Mouse (Mus musculus) lung, postnatal 10 days (tissue): ENCODE measurements around the gene Slc24a1.
A peak's percentile ranks its signal among the peaks of the same experiment; 100 is the strongest.
"Not testable (repeated sequence)": the region's sequence is repeated elsewhere in the genome, so short reads cannot be mapped to it uniquely, and the experiment has no call there.

Experiments used
- DNase-seq: peaks from one replicate; pipeline ENCODE4 v3.0.0; 2021

Gene Slc24a1

DNA sequence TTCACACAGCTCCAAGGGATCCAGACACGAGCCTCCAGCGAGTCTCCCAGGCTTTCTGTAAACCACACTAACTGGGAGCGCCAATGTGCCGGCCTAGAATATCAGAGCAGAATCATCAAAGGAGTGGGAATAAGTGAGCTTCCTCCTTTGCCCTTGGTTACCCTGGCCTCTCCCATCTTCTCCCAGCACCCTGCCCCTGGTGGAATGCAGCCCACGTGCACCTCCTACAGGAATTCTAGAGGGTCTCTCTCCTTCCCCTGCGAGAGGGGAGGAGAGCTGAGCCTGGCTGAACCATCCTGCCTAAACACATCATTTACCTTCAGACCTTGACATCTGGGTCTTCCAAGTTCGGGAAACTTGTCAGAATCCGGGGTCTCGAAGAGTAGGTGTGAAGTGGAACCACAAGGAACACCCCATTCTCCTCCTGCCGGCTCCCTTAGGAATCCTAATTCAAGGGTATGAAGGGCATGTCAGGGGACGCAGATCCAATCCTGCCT is at the start of gene Slc24a1:
TSS of gene Slc24a1 (minus strand) at position 447 of the 497 bp plus-strand sequence.
- no peak for DNase-seq

DNA sequence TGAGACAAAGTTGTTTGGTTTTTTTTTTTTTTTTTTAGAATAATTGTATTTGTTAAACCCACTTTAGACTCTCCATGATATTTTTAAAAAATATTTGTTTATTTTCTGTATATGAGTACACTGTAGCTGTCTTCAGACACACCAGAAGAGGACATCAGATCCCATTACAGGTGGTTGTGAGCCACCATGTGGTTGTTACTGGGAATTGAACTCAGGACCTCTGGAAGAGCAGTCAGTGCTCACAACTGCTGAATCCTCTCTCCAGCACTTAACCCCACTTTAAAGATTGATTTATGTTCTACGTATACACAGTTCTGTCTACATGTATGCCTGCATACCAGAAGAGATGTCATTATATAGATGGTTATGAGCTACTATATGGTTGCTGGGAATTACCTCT is 44.1 kb upstream of the Slc24a1 start:
- DNase-seq: not testable (repeated sequence)

DNA sequence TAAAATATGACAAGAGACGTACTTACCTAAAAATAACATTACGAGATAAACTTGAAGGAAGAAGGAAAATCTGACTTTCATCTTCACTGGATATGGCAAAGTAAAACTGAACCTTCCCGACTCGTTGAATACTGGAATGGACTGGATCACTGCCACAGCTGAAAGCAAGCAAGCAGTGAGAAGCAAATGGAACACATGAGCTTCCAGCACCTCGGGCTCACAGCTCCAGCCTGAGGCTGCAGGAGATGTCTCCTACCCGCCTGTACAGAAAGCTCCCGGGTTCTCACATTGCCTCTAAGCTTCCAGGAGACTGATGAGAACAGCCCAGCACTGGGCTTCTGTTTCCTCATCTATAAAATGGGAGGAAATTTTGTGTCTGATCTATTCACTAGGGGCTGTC is 38.9 kb upstream of the Slc24a1 start:
- DNase-seq: no peak

DNA sequence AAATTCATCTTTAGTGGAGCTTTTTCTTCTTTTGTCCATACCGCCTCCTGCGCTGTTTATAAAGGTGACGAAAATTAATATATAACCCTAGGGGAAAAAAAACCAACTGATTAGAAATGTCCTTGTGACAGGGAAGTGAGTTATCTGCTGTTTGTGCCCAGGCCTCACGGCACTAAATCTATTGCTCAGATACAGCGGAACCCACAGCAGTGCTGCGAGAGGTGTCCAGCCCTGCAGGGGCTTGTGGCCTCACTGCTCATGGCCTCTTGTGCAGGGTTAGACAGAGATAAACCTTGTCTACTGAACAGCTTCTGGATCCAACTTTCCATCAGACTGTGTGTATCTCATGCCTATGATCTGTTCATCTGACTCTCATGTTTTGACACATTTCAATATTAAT is 37.0 kb upstream of the Slc24a1 start:
- DNase-seq: no peak

DNA sequence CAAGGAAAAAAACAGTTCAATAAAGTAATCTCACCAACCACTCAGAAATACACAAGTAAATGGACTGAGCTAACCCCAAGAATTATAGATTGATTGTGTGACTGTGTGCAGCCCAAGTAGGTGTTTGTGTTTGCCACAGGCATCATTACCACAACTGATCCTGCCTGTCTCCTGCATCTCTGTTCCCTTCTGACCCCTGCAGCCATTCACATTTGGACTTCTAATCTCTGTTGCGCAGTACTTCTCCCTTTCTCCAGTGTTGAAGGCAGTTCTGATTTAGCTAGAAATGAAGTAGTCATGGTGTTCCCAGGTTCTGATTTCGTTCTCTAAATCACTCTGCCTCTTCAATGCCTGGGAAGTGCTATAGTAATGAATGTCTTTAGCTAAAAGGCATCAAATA is 36.2 kb upstream of the Slc24a1 start:
- DNase-seq: no peak

DNA sequence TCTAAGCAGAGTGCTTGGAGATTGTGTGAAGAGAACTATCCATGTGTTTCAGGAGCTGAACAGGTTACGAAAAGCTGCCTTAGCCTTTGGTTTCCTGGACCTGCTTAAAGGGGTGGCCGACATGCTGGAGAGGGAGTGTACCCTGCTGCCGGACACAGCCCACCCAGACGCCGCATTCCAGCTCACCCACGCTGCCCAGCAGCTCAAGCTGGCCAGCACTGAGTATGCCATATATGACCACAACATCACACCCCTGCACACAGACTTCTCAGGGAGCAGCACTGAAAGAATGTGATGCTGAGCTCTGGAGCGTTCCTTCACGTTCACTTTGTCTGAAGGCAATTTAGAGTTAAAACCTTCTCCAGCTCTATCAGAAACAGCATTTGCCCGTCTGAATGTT is 34.4 kb upstream of the Slc24a1 start:
- DNase-seq: no peak

DNA sequence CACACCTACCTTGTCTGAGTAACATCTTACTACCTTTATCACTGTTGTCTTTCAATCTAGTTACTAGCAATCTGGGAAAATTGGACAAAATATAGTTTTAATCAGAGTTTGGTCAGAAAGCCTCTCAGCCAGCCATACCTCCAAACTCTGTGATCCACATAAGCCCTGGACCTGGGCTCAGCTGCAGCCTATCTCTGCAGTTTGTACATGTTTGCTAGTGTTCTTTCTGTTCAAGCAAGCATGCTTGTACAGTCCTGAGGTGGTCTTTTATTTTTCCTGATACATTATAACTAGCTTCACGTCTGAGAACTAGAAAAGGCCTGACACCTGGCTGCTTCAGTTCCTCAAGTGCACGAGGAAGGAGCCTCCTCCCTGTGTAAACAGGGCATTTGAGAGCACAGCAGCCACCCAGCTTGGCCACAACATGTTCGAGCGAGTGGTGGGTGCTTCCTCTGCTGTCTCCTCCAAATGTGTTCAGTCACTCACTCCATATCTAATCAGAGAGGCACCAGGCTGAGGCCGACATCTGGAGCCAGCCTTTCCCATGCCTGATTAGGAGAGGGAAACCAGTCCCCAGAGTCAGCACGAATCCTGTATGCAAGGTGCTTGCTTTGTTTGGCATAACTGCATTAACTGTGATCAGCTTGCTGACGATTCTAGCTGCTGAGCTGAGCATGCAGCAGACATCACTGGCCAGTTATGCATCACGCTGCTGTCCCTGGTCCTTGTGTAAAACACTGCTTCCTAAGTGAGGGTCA is 33.8 kb upstream of the Slc24a1 start:
- DNase-seq: no peak

DNA sequence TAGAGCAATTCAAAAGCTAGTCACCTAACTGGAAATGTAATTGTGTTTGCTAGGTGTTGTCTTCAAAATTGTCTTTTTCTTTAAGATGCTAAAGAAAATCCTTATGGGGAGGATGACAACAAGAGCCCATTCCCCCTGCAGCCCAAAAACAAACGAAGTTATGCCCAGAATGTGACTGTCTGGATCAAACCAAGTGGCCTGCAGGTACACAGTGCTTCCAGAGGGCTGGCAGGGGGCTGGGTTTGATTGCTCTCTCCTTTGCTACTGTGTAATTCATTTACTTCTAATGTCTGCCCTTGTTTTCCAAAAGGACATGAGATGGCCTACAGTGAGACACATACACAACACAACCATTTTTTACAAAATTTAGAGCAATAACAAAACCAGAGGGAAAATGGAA is 30.5 kb upstream of the Slc24a1 start:
- no peak for DNase-seq

DNA sequence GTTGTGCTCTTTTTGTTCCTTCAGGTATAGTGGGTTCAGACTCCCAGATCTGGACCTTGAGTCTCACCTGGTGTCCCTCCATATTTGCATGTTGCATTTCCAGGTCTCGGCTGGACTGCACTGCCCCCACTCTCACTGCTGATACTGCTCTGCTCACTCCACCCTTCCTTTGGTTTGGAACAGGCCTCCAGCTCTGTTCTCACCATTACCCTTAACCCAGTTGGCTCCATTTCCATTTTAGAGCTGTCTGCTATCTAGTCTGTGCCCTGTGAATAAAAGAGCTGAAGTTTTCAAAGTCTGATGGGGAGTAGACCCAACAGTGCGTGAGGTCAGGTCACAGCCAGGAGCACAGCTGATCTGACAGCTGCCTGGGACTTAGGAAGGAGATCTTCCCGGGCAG is 29.1 kb upstream of the Slc24a1 start:
- DNase-seq: no peak

DNA sequence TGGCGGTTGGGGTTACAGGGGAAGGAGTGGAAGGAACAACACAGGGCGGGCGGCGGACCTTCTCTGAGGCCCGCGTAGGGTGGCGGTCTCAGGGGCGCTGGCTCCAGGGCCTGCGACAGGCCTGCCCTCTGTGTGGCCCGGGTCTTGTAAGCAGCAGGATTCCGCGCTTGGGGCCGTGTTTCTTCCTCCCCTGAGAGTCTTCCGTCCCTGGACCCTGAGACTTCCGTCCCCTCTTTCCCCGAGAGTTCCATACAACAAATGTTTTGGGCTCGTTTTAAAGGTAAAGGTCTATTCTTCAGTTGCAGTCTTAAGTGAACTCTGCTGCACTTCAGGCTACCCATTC is 9.5 kb upstream of the Slc24a1 start:
- DNase-seq: no peak

DNA sequence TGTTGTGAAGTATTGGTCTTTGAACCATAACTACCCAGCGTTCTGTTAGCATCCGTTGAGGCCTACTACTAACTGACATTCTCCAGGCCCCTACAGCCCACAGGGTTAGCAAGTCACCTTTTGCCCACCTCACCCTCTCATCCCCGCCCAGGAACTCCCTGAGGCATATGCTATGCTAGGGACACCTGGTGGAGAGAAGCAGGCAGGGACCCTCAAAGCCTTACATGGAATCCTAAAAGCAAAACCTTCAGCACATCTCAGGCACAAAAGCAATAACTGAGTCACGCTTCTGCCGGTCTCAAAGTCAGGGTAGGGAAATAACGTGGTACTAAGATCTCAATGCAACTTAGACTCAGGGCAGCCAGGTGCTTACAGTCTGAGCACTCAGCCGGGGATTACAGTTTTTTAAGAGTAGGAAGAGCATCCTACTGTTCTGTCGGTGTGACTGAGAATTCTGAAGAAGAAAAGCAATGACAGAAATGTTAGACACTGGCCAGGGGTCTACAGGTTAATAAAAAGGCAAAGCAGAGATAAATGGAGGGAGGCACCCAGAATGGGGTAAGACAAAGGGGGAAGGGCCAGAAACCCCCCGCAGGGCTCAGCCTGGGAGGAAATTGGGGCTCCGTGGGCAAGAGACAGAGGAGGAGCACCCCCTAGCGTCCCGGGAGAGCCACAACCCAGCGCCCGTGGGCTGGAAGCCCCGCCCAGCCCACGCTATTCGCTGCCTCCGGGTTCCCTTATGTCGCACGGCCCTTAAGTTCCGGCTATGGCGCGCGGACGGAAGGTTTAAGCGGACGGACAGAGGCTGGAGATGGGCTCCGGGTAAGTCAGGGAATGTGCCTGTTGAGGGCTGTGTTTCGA is 8.9 kb upstream of the Slc24a1 start, which contains the start of gene Ints14:
TSS of gene Ints14 (plus strand) at position 789 of the 861 bp plus-strand sequence.
- DNase-seq: peak; percentile 98

DNA sequence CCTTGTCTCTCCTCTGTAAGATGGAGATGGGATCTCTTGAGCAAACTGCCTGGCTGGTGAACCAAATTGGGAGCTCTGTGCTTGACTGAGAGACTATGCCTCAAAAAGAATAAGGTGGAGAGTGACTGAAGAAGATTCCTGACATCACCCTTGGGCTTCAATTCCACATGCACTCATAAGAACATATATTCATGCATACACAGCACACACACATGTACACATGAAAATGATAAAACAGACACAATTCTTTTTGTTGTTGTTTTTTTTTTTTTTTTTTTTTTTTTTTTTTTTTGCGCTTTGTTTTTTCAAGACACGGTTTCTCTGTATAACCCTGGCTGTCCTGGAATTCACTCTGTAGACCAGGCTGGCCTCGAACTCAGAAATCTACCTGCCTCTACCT is 5.9 kb upstream of the Slc24a1 start:
- DNase-seq: no peak

DNA sequence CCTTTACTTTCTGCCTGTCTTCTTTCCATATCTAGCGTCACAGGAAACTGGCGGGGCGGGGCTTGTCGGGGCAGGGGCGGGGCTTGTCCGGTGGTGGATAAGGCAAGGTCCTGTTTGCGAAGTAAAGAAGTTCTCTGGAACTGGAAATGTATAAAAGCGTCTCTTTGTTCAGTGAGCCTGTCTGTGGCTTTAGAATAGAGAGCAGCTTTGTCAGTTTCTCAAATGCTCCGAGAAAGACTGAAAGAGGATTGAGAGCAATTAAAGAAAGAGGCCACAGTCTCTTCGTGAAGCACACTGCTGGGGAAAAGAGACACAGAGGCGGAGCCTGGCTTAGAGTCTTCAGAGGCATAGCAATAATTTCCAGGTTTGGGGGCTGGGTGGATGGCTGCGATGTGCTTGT is 4.9 kb upstream of the Slc24a1 start:
- peak; percentile 34 for DNase-seq

DNA sequence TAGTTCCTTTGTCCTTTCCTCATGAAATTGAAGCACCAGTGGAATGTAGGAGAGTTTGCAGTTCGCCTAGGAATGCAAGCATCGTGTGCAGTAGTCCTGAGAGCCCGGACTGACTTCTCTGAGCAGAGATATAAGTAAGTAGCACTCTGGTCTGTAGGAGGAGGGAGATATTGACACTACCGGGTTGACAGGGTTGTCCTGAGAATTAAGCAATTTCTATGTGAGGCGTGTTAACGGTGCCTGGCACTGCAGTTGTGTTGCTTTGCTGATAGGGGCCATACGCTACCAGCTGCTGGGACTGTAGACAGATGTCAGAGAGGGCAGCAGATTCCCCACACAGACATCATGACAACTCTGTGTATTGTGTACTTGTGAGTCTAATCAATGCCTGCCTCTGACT is 1.8 kb upstream of the Slc24a1 start:
- no peak for DNase-seq

DNA sequence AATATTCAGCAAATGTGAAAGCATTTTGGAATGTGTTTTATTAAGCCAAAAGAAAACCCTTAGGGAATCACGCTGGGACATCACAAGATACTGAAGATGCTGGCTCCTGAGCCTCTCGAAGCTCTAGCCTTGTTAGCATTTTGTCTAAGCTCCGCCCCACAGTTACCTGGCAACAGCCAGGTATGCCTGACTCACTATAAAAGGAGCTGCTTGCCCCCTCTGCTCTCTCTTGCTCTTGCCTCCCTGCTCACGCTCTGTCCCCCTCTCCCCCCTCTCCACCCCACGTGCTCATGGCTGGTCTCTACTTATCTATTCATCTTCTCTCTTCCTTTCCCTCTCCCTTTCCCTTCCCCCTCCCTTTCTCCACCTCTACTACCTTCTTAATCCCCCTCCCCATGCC is 648 bp upstream of the Slc24a1 start:
- peak; percentile 36 for DNase-seq

DNA sequence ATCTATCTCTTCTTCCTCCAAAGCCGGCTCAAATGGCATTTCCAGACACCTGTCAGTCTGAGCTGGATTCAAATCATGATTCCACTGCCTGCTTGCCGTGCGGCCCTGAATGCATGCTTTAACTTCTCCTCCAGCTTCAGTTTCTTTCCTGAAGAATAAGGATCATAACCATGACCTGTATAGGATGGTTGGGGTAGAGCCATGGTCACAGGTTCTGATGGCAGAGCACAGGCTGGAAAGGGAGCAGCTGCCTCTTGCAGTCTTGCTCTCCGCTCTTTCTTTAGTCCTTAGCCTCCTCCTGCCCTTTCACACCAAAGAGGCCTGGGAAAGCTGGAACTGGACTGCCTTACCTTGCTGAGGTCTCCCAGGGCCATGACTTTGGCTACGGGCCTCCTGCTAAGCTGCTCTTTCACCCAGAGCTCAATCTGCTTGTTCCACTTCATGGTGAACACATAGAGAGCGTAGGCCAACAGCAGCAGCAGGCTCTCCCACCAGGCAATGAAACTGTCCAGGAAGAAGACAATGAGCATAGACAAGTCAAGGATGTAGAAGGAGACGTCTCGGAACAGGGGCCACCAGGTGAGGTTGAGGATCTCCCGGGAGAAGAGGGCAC is 3.8 kb downstream of the Slc24a1 start:
- no peak for DNase-seq

DNA sequence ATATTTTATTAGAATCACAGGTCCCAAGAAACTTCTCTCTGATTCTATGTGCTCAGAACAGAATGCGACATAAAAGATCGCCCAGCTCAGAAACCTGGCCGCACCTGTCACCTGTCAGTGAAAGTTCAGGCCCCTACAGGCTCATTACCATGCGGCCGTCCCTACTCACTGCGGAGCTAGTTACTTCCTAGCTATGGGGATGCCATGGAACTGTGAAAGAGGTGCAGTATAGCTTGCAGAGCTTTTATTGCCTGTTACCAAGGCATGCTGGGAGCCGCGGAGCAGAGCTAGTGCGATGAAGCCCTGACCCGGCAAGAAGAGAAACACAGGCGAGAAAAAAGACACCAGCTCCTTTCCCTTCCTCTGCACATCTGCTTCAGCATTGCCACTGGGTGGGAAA is 7.4 kb downstream of the Slc24a1 start:
- DNase-seq: no peak

DNA sequence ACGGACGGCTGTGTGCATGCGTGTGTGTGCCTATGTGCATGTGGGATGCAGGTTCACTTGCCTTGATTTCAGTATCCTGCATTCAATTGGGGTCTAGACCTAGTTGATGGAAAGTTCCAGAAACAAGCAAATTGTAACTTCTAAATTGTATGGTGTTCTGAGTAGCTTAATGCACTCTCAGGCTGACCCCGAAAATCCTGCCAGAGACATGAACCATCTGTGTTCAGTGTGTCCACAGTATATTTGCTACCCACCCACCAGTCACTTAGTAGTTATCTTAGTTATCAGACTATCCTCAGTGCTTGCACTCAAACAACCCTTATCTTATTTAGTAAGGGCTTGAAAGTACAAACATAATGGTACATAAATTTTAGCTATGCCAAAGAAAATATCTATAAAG is 9.8 kb downstream of the Slc24a1 start:
- no peak for DNase-seq

DNA sequence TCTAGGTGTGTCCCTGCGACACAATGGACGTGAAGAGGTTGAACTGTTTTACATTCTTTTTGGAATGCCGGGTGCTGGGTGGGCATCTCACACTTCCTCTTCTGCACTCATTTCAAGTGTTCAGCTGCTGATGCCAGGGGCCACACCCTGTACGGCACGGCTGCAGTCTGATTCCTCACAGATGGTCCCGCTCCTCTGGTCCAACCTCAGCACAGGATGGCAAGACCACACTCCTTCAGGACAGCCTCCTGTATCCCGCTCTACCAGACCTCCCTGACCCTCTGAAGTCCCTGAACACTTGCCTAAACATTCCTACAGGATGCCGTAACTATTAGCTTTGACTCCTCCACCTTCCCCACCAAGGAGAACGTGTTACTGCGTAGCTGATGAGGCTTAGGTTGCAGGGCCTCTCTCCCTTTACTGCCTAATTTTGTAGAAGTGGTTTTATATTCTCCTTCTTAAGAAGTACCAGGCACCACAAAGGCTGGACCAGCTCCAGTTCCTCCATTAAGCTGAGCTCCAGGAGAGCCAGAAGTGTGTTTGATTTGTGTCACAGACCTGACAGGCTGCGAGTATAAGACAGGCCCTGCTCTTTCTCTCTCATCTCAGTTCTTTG is 10.6 kb downstream of the Slc24a1 start:
- DNase-seq: no peak

DNA sequence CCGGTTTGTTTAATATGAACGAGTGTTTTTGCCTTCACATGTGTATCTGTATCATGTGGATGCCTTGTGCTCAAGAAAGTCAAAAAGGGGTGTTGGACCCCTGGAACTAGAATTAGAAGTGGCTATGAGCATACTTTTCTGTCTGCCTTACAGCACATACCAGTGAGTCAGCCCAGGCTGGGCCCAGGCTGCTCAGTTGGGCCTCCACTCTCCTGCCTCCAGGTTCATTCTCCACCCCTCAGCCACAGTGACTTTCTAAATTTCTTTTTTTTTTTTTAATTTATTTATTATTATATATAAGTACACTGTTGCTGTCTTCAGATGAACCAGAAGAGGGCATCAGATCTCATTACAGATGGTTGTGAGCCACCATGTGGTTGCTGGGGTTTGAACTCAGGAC is 11.6 kb downstream of the Slc24a1 start:
- no peak for DNase-seq

DNA sequence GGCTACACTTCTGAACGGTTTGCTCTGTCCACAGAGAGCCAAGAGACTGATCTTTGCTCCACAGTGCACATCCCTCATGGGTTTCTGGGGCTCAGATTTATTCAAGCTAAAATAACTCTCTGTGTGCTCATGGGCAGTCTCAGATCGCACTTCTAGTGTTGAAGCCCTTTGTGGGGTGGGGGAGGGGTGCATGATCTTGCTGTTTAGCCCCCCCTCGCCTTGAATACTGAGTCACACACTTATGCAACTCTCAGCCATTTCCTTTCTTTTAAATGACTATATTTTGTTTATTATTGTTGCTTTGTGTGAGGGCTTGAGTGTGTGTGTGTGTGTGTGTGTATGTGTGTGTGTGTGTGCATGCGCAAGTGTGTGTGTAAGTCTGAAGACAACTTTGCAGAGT is 12.1 kb downstream of the Slc24a1 start:
- peak; percentile 35 for DNase-seq

DNA sequence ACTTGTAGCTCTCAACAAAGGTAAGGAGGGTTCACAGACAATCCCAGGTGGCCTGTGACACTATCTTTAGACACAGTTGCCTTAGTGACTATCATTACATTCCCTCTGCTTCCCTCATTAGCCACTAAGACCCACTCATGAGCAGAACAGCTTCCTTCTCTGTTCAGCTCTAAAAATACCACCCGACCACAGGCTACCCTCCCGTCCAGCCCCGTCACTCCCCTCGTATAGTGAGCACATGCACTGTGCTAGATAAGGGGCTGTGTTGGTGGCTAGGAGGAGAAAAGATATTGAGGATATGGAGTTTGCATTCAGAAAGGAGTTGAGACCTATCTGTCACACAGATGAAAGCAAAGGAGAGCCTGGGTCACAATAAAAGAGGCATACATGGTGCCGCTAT is 12.9 kb downstream of the Slc24a1 start:
- no peak for DNase-seq

DNA sequence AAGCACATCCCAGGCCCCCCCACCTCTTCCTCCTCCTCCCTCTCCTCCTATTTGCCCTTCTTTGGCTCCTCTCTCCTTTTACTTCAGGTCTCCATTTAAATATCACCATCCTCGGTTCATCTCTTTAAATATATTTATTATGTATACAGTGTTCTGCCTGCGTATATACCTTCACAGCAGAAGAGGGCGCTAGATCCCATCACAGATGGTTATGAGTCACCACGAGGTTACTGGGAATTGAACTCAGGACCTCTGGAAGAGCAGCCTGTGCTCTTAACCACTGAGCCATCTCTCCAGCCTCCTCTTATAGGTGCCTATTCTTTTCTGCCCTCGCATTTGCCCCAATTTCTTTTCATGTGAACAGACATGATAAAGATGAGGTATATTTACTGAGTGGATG is 13.9 kb downstream of the Slc24a1 start:
- no peak for DNase-seq
